Comparison of ENCODE assay signal across 8 mouse cellular contexts in the genomic region with DNA sequence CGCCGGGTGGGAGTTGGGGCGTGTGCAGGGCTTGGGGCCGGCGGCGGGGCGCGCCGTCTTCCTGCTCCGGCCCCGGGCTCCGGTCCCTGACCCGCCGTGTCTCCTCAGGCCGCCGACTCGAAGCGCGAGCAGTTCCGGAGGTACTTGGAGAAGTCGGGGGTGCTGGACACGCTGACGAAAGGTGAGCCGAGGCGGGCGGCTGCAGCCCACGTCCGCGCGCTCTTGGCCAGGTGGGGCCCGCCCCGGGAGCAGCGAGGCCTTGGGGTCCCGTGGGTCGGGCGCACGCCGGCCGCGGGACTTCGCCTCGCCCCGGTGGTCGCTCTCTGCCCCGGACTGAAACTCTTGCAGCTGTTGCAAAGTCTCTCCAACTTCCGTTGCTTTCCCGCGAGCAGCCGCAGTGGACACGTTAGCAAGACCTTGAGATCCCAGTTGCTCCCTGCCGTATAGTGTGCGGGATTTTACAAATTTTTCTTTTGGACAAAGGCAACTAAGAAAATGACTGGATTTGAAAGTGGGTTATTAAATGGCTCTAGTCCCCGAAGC. TPM values are rescaled to one million over a fixed set of nuclear protein-coding genes. Genes with fewer than 3 reads are reported as not detected.
A peak's percentile ranks its signal among the peaks of the same experiment; 100 is the strongest.
DNase-seq lines count a peak whose midpoint lies in the region; ATAC-seq and TF ChIP-seq lines count a peak whose summit lies in the region.

No protein-coding gene starts in this region.

- H3K36me3 ChIP-seq in embryonic facial prominence, embryonic 11.5 days (replicated peaks; ENCODE audit: control insufficient read depth, insufficient read depth, low read depth, low read length) = no peaks in the 10 kb centered on the region
- peaks cover 20% of the 10 kb centered on the region for H3K36me3 ChIP-seq in limb, embryonic 13.5 days
- H3K36me3 ChIP-seq in small intestine, adult 2 months (ENCODE audit: control insufficient read depth, insufficient read depth, low read length) = peaks cover 3% of the 10 kb centered on the region

- H3K27me3 ChIP-seq in embryonic facial prominence, embryonic 11.5 days (ENCODE audit: control insufficient read depth, insufficient read depth, low read length) = no peaks in the 10 kb centered on the region
- H3K27me3 ChIP-seq in limb, embryonic 13.5 days = no peaks in the 10 kb centered on the region
- no peaks in the 10 kb centered on the region for H3K27me3 ChIP-seq in small intestine, adult 2 months (ENCODE audit: control insufficient read depth, insufficient read depth, low read length)

- peak overlapping the region; percentile 80 for H3K9ac ChIP-seq in embryonic facial prominence, embryonic 11.5 days (replicated peaks; ENCODE audit: low read length)
- H3K9ac ChIP-seq in limb, embryonic 13.5 days = peak overlapping the region; percentile 84

- peak overlapping the region; percentile 87 for H3K27ac ChIP-seq in gastrocnemius, adult 2 months
- H3K27ac ChIP-seq in embryonic facial prominence, embryonic 11.5 days (replicated peaks; ENCODE audit: low read depth, low read length) = peak overlapping the region; percentile 70
- peak overlapping the region; percentile 86 for H3K27ac ChIP-seq in limb, embryonic 13.5 days
- peak overlapping the region; percentile 43; the same call in 1 of the 2 replicates for H3K27ac ChIP-seq in small intestine, adult 2 months (ENCODE audit: insufficient read depth, low read depth, low read length)

- WGBS in embryonic facial prominence, embryonic 11.5 days = under 1% methylated on average over 49 of the region's 53 CpGs
- under 1% methylated on average over 46 of the region's 53 CpGs for WGBS in limb, embryonic 13.5 days
- 1% methylated on average over 51 of the region's 53 CpGs for WGBS in small intestine, adult 2 months

- H3K4me1 ChIP-seq in embryonic facial prominence, embryonic 11.5 days (ENCODE audit: control insufficient read depth, insufficient read depth, low read length) = no peaks in the 10 kb centered on the region
- H3K4me1 ChIP-seq in limb, embryonic 13.5 days = peaks cover 14% of the 10 kb centered on the region
- H3K4me1 ChIP-seq in small intestine, adult 2 months (ENCODE audit: control insufficient read depth, insufficient read depth, insufficient read length, low read length) = no peaks in the 10 kb centered on the region; the same call in 1 of the 2 replicates

- peak overlapping the region; percentile 64 for H3K4me2 ChIP-seq in embryonic facial prominence, embryonic 11.5 days (ENCODE audit: low read depth, low read length)
- peak overlapping the region; percentile 72 for H3K4me2 ChIP-seq in limb, embryonic 13.5 days (replicated peaks)

- no peak for TF ChIP-seq CTCF in gastrocnemius, adult 2 months (IDR thresholded peaks at IDR 0.05)
- TF ChIP-seq CTCF in small intestine, adult 2 months (IDR thresholded peaks at IDR 0.05; ENCODE audit: extremely low read depth, insufficient read length, insufficient replicate concordance, low read depth, low read length) = no peak

- intact Hi-C loops in gastrocnemius, adult 2 months (cut with DNase I) = loop anchor here (2.0 kb wide), 1 partner anchor 1018 kb away; a partner anchor contains a TSS
- intact Hi-C loops in left cerebral cortex, postnatal 36 days (cut with DNase I) = no loop called here

- no peak for DNase-seq in gastrocnemius, adult 2 months
- no peak for DNase-seq in gastrocnemius, adult 8-10 months (ENCODE audit: low spot score in 2 of 2)
- DNase-seq in 3T3-L1 (ENCODE audit: low read depth, low spot score) = peak; percentile 54
- DNase-seq in embryonic facial prominence, embryonic 11.5 days (ENCODE audit: low spot score) = peak; percentile 43
- no peak for DNase-seq in right cerebral cortex, adult 2 months (ENCODE audit: low spot score in 2 of 2)
- DNase-seq in left cerebral cortex, postnatal 36 days (ENCODE audit: low spot score in 2 of 2) = no peak

- TF ChIP-seq POLR2A in small intestine, adult 2 months (IDR thresholded peaks at IDR 0.05; ENCODE audit: low read depth, low read length) = no peak

- H3K9me3 ChIP-seq in embryonic facial prominence, embryonic 11.5 days (replicated peaks; ENCODE audit: control insufficient read depth, low read length) = no peaks in the 10 kb centered on the region
- no peaks in the 10 kb centered on the region for H3K9me3 ChIP-seq in limb, embryonic 13.5 days

- no peak for ATAC-seq in embryonic facial prominence, embryonic 11.5 days (replicated peaks; ENCODE audit: insufficient number of reproducible peaks, low FRiP score, low TSS enrichment, low read depth)
- no peak for ATAC-seq in limb, embryonic 13.5 days (ENCODE audit: low FRiP score, low read depth)

- peak overlapping the region; percentile 88 for H3K4me3 ChIP-seq in gastrocnemius, adult 2 months
- H3K4me3 ChIP-seq in embryonic facial prominence, embryonic 11.5 days (ENCODE audit: low read depth, low read length) = peak overlapping the region; percentile 86
- peak overlapping the region; percentile 78 for H3K4me3 ChIP-seq in limb, embryonic 13.5 days
- H3K4me3 ChIP-seq in small intestine, adult 2 months (ENCODE audit: low read depth, low read length) = peak overlapping the region; percentile 92

RNA-seq across cellular contexts. Expression of a gene that starts 0.6 kb away (rescaled TPM):
- 10 to 100 TPM; 18.3 to 19.5 TPM for total RNA-seq in gastrocnemius, adult 2 months (2021)
- 10 to 100 TPM; 12.3 to 34.6 (median 21.5) TPM for total RNA-seq in gastrocnemius, adult 8-10 months (2022)
- polyA plus RNA-seq in embryonic facial prominence, embryonic 11.5 days (2014; fragmentation: Nextera tagmentation; extraction: Ambion mirVana) = 74.0 and 76.0 TPM in 2 replicates
- polyA plus RNA-seq in limb, embryonic 13.5 days (2015; fragmentation: Nextera tagmentation; extraction: Ambion mirVana) = 67.8 and 69.5 TPM in 2 replicates
- 4.2 and 8.0 TPM in 2 replicates for polyA plus RNA-seq in small intestine, adult 2 months (2012; rRNA removed)
- total RNA-seq in left cerebral cortex, postnatal 36 days (2021) = 10 to 100 TPM in 1 of 2 experiments, 1 to 10 TPM in 1; 8.4 to 16.3 TPM

RNA-seq across cellular contexts. Expression of a gene that starts 12.0 kb away (rescaled TPM):
- total RNA-seq in gastrocnemius, adult 2 months (2021) = 10 to 100 TPM; 20.0 to 23.3 TPM
- 10 to 100 TPM; 17.9 to 27.2 (median 21.3) TPM for total RNA-seq in gastrocnemius, adult 8-10 months (2022)
- polyA plus RNA-seq in embryonic facial prominence, embryonic 11.5 days (2014; fragmentation: Nextera tagmentation; extraction: Ambion mirVana) = 54.0 and 55.2 TPM in 2 replicates
- polyA plus RNA-seq in limb, embryonic 13.5 days (2015; fragmentation: Nextera tagmentation; extraction: Ambion mirVana) = 52.0 and 52.7 TPM in 2 replicates
- polyA plus RNA-seq in small intestine, adult 2 months (2012; rRNA removed) = 12.8 and 28.6 TPM in 2 replicates
- 10 to 100 TPM; 62.1 to 62.6 TPM for total RNA-seq in left cerebral cortex, postnatal 36 days (2021)

RNA-seq across cellular contexts. Expression of a gene that starts 12.6 kb away (rescaled TPM):
- not detected for total RNA-seq in gastrocnemius, adult 2 months (2021)
- total RNA-seq in gastrocnemius, adult 8-10 months (2022) = not detected
- polyA plus RNA-seq in embryonic facial prominence, embryonic 11.5 days (2014; fragmentation: Nextera tagmentation; extraction: Ambion mirVana) = not detected in 2 replicates
- not detected in 2 replicates for polyA plus RNA-seq in limb, embryonic 13.5 days (2015; fragmentation: Nextera tagmentation; extraction: Ambion mirVana)
- 1.0 TPM in 1 of 2 replicates, not detected in the other for polyA plus RNA-seq in small intestine, adult 2 months (2012; rRNA removed)
- not detected for total RNA-seq in left cerebral cortex, postnatal 36 days (2021)

RNA-seq across cellular contexts. Expression of a gene that starts 45.7 kb away (rescaled TPM):
- not detected for total RNA-seq in gastrocnemius, adult 2 months (2021)
- not detected for total RNA-seq in gastrocnemius, adult 8-10 months (2022)
- polyA plus RNA-seq in embryonic facial prominence, embryonic 11.5 days (2014; fragmentation: Nextera tagmentation; extraction: Ambion mirVana) = 0.10 TPM in 1 of 2 replicates, not detected in the other
- polyA plus RNA-seq in limb, embryonic 13.5 days (2015; fragmentation: Nextera tagmentation; extraction: Ambion mirVana) = 0.11 and 0.17 TPM in 2 replicates
- polyA plus RNA-seq in small intestine, adult 2 months (2012; rRNA removed) = not detected in 2 replicates
- not detected for total RNA-seq in left cerebral cortex, postnatal 36 days (2021)

Comparison
In these comparisons a context has a peak if more than half of its experiments do, and no peak if none do; other contexts are left out.
1. DNase-seq: peak in 3T3-L1 (single experiment) and embryonic facial prominence, embryonic 11.5 days (single experiment); none in gastrocnemius, adult 2 months (single experiment), gastrocnemius, adult 8-10 months (0 of 2), right cerebral cortex, adult 2 months (0 of 2) and left cerebral cortex, postnatal 36 days (0 of 2).
2. Peak in every context shown above with its lines, with median percentiles within 50 percentile points of each other: H3K27ac ChIP-seq and H3K4me3 ChIP-seq.